Mouse (Mus musculus) cerebellum, postnatal 4 days (tissue): ENCODE results near the gene St6galnac3.

ENCODE experiments used
- DNase-seq, 2 experiments: peaks; one replicate each; pipeline ENCODE4 v3.0.0; 2022; ENCODE audit warnings: low spot score in 2 of 2, mixed read lengths in 1 of 2

St6galnac3 gene

DNA sequence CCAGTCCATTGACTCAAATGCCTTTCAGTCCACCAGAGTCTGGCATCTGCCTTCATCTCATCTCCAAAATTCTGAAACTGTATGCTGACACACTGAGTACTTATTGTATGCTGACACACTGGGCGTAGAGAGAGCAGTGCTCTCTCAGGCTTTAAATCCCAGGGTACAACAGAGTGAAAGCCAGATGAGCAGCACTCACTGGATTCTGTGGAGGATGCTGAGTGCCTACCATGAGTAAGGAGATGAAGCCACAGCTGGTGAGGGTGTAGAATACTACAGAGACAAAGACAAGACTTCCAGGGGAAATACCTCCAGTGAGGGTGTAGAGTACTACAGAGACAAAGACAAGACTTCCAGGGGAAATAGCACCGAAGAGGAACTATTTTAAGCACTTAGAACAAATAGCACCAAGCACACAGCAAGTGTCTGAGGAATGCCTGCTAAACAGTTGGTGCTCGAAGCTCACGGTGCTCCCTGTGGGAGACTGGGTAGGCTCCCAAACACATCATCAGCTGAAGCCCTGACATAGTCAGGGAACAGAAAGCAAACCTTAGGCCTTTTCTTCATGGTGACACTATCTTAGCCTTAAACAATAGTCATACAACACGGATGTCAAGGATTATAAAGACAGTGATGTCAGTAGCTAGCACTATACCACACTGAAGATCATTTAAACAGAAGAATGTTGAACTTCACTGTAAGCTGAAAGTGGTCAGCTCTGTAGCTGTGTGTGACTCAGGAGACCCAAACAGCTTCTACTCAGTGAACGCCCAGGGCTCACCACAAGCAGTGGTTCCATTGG, 370.6 kb downstream of the St6galnac3 start:
- no peak for DNase-seq

DNA sequence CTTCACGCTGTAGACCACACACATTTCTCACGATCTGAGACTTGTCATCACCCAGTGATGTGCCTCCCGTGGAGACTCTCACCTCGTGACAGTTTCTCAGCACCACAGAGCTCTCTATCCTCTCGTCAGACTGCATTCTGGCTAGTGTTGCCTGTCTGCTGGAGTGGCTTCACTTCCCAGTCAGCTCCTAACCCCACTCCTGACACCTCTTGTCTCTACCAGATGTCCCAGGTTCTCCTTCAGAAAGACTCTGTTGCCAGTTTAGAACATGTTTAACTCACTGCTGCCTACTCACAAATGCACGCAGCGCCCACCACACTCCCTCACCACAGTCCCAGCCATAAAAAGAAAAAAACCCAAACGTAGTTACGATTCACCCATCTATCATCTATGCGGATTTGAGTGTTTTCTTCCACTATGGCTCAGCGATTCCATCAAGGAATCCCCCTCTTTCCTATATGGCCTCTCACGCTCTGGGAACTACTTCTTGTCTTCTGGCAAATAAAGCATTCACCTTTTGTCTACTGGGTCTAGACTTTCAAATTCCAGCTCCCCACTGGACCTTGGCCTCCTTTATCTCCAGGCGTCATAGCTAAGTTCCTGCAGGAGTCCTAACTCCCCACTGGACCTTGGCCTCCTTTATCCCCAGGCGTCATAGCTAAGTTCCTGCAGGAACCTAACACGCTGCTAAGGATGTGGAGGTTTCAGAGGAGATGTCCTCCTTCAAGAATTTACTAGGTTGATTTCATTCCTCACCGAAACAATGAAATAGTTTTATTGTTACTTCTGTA, 371.5 kb downstream of the St6galnac3 start:
- no peak for DNase-seq

DNA sequence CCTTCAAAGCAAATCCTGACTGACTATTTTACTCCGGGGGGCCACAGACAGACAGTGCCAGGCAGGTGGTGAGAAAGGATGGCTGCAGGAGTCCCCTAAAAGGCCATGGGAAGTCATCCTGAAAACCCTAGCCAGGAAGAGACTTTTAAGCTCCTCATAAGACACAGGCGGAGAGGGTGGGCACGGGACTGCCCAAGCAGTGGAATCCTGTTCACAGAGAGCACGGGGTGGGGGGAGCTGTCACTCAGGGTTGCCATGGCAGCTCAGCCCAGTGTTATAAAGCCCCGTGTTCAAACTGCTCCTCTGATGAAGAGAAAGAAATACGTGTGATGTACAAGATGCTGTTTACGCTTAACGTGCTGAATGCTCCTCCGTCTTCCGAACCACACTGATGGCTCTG, 375.0 kb downstream of the St6galnac3 start:
- no peak for DNase-seq

DNA sequence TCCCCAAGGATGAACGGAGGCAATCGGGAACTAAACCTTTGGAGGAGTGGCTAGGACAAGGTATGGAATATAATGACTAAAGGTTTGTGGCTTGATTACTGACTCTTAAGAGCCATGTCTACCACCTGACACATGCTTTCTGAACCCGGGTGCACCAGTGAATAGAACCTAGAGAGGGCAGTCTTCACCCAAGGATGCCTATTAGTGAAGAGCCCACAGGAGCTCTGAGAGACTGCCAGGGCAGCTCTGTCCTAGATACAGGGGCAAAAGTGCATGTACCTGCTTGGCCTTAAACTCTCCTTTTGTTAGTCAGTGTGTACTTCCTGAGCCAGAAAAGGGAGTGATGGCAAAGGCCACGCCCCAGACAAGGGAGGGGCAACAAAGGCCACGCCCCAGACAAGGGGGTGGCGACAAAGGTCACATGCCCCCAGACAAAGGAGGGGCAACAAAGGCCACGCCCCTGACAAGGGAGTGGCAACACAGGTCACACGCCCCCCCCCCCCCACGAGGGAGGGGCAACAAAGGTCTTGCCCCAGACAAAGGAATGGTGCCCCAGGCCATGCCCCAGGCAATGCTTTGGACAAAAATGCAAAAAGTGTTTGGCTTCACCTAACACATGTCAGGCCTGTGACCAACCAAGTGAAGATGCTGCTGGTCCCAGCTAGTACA, 376.0 kb downstream of the St6galnac3 start:
- DNase-seq, result no peak

DNA sequence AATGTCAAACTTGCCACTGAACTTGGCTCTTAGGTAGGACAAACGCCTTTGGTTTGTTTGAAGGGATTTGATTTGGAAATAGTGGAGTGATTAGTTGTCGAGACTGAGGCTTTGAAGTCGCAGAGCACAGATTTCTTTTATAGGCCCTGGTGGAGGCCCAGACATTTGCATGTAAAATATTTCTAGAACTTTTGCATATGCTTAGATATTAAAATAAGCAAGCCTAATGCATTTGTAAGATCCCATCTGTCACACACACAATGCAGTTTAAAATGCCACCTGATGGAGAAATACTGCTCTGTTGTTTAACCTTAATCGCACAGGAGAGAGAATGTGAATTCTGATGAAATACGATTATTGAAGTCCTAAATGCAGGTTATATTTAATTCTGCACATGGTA, 380.0 kb downstream of the St6galnac3 start:
- no peak for DNase-seq

DNA sequence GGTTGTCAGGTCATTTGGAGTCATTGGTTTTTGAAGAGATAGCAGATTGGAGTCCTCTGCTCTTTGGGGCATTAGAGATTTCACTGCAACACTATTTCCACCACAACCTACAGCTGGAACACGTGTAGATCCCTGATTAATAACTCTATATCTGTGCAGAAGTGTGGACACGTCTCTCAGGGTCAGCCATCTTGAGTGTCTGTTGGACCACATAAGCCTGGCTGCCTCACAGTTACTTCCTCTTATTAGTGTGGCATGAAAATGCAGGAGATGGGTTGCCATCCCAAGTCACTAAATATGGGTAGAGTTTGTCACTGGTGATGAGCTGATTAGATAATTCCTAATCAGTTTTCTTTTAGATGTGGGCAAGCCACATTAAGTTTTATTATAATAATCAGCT, 385.0 kb downstream of the St6galnac3 start:
- no peak for DNase-seq

DNA sequence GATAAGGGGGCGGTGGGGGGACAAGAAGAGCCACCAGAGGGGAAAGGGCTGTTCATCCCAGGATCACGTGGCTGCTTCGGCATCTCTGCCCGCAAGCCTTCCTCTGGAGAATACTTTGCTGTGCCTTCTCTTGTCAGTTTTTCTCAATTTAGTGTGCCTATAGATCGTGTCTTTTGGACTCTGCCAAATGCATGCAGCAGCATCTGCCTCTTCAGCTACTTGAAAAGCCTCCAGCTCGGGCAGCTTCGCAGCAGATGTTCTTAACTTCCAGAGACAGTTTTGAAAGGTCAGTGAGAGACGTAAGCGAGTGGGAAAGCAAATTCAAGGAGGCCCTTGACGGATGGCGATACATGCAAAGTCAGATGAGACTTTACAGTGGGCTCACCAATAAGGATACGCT, 385.9 kb downstream of the St6galnac3 start:
- no peak for DNase-seq

DNA sequence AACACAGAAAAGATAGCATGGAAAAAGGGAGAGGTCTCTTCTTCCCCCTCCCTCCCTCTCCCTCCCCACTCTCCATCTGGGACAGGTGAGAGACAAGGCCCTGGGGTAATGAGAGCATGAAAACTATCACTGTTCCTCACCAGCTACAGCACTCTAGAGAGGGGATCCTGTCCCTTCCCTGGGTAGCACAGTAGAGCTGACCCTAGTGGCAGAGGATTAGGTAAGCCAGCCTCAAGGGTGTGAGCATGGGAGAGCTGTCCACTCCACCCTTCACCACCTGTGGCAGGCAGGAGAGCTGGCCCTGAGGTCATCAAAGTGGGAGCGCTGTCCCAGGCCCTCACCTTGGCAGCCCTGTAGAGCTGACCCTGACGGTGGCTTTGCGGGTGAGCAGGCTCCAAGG, 387.2 kb downstream of the St6galnac3 start:
- no peak for DNase-seq

DNA sequence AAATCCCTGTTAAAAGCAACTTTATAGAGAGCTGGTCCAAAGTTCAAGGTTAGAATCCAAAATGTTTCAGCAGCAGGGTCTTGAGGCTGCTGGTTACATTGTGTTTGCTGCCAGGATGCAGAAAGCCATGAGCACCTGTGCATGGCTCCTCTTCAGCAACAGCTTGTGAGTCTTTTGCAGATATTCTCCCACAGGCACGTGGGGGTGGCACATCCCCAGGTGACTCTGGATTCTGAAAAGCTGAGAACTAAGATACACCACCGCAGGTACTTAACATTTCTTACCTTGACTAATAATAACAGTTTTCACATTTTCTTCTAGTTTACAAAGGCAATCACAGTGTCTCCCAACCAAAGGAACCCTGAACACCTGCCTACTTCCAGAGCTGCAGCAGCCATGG, 387.8 kb downstream of the St6galnac3 start:
- no peak for DNase-seq

DNA sequence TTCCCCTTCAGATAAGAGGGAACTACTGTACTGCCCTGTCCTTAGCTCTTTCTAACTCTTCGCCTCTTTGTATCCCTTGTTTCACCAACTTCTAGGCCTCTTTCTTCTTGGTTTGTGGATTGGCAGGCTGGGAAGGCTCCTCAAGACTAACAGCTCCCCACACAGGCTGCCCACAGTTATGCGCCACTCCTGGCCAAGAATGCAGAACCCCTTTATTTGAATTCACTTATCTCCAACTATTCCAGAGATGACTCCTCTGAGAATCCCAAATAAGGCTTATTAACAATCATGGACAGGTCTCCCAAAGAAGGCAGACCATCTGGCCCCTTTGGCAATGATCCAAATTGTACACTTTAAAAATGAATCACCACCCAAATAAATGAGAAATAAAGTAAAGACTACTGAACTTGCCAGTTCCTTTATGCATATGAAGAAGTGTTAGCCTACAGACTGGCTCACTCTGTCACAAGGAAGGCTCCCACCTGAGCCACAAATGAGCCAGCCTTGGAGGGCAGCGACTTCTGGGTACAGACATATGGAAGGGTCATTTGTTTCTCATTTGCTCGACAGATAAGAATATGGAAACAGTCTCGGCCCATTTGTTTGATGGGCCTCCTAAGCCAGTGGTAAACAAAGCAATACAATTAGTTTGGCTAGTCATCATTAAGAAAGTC, 390.7 kb downstream of the St6galnac3 start:
- DNase-seq, result no peak

DNA sequence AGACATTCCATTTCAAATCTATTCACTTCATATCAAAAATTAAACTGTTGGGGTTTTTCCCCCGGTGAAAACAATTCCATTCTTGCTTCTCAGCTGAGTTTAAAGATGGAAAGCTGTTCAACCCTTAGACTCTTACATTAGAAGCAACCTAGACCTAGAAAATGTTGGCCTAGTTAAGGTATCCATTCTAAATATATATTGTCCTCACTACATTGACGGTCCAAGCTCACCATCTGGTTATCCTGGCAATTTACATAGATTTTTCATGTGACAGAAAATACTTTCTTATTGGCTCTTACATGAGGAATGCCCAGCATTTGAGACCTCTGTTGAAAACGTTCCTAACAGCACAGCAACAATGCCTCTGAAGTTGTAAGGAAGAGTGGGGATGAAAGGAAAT, 400.7 kb downstream of the St6galnac3 start:
- no peak for DNase-seq

DNA sequence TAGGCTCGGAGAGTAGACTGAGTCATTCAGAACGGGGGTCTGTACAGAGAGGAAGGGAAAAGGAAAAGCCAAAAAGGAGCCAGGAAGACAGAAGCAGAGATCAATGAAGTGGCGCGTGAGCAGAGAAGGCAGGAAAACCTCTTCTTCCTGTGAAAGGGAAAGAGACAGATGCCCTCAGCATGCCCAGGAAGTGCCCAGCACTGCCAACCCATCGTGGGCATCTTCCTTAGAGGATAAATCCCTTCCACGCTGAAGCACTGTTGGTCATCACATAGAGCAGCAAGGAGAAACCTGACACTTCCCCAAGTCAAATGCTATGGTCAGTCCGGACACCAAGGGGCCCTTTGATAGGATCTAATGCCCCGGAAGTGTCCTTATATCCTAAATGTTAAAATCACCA, 401.5 kb downstream of the St6galnac3 start:
- DNase-seq, result no peak

DNA sequence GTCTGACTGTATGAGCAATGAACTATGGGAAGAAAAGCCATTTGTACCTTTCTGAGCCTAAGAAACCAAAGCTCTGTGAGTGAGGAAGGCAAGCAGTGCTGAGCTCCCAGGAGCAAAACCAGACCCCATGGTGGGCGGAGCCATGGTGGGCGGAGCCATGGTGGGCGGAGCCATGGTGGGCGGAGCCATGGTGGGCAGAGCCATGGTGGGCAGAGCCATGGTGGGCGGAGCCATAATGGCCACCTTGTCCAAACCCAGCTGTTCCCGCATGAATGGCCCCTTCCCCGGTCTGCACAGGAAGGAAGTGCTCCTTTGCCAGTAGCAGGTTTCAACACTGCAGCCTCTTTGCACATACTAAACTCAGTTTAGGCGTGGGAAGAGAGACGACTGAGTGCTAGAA, 411.4 kb downstream of the St6galnac3 start:
- no peak for DNase-seq

DNA sequence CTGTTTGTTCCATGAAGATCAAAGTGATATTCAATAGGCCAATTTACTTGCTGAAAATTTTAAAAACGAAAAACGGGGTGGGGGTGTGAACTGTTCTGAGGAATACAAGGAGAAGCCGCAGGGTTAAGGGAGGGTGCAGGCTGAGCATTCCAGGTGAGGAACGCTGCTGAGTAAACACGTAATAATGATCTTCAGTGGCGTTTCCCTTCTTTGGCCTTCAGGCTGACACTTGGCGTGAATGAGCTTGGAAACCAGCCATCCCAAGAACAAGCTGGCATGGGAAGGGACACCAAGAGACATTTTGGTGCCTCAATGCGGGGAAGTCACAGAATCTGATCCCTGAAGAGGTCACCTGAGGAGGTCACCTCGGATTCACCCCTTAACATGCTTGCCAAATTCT, 411.8 kb downstream of the St6galnac3 start:
- no peak for DNase-seq

DNA sequence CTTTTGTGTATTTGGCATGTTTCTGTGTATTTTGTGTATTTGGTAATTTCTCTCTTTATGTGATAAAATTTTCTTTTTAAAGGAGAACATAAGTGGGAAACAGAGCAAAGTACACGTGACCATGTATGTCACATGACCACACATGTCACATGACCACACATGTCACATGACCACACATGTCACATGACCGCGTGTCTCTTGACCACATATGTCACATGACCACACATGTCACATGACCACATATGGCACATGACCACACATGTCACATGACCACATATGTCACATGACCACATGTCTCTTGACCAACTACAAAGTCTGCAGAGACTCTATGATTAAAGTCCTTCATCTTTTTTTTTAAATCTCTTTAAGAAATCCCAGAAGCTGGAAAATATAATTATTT, 413.0 kb downstream of the St6galnac3 start:
- no peak for DNase-seq

DNA sequence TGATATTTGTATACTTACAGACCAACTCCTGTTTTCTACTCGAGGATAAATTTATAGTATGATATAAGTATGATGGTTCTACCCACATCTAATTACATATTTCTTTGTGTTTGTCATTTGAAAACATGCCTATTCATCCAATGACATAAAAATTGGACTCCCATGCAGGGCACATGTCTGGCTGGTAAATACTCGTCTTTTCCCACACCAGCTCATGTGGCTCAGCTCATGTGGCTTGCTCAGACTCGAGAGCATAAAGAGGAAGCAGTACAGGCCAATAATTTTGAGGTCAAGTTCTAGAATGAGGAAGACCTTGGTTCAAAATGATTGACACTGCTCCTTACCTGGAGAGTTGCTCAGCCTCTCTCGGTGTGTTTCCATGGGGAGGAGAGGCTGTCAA, 416.6 kb downstream of the St6galnac3 start:
- DNase-seq, result no peak

DNA sequence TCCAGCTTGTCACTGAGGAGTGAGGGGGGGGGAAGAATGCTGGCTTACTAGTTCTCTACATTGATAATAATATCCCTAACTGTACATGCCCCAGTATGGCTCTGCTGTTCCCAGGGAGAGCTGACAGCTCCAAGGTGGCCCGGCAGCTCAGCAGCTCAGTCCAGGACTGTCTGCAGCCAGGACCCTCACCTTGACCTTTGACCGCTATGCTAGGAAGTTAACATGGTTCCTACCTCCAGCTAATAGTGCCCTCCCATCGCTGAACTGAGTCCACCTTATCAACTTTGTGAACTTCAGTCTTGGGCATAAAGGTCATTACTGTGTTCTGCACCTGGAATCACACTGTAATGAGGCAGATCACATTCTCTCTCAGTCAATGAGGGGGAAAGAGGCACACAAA, 419.8 kb downstream of the St6galnac3 start:
- DNase-seq, result no peak

DNA sequence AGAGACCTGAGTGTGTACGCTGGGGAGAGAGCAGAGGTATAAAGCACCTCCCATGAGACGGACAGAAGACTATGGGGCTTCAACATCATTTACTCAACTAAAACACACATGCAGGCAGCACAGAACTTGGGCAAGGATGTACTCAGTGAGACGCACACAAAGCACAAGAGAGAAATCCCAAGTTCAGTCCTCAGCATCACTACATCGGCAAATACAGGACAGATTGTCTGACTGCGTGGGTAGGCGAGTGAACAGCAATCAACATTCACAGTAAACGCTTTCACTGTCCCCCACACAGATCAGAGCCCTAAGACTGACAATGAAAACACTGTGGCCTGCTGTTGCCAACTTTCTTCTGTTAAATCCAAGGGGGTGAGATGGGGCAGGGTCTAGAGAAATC, 422.6 kb downstream of the St6galnac3 start:
- no peak for DNase-seq

DNA sequence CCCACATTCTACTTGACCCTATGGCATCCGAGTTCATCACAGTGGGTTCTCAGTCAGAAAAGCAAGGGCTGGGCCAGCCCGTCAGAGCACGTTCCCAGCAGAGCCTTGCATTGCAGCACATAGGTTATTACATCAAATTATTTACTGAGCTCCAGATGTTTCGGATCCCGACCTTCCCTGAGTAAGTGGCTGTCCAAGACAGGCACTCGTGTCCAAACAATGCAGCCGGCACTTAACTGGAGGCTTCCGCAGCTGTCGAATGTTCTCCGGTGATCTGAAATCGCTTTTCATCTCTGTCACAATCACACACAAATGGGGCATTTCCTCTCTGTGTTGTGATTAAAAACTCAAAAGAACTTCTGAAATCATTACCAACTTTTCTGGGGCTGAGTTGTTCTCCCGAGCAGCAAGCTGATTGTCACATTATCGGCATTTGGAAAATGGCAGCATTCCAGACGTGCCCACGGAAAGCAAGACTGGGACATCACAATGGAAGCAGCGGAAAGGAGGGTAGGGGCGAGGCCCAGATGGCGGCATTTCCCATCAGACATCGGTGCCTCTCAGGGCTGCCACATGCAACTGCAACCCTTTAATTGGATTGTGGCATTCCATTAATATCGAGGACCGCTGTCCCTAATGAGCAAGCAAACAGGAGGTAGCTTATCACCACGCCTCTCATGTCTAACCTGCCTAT, 428.5 kb downstream of the St6galnac3 start:
- no peak for DNase-seq

DNA sequence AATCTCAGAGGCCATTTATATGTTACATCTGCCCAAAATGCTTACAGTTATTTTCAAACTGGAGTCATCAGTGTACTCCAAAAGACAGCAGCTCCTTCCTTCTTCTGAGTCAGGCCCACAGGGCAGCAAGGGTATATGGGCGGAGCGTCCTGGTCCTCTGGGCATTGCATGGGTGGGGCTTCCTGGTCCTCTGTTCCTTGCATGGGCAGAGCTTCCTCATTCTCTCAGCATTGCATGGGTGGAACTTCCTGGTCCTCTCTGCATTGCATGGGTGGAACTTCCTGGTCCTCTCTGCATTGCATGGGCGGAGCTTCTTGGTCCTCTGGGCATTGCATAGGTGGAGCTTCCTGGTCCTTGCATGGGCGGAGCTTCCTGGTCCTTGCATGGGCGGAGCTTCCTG, 432.1 kb downstream of the St6galnac3 start:
- no peak for DNase-seq

DNA sequence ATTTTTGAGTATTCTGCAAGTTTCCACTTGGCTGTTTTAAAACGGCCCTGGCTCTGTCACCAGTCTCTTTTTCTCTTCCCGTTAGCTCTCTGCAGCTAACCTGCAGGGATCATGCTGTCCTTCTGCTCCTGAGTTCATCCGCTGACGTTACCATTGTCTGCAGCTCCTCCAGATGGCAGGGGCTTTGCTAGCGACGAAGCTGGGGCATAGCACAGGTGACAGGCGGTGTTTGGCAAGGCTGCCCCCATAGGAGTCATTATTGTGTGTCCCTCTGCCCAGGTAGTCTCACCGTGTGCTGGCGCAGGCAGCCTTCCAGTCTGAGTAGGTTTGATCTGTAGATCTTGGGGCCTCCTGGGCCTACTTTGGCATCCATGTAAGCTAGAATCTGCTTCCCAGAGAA, 432.6 kb downstream of the St6galnac3 start:
- no peak for DNase-seq
